ENCODE assay signal across 17 mouse cellular contexts in the genomic region with DNA sequence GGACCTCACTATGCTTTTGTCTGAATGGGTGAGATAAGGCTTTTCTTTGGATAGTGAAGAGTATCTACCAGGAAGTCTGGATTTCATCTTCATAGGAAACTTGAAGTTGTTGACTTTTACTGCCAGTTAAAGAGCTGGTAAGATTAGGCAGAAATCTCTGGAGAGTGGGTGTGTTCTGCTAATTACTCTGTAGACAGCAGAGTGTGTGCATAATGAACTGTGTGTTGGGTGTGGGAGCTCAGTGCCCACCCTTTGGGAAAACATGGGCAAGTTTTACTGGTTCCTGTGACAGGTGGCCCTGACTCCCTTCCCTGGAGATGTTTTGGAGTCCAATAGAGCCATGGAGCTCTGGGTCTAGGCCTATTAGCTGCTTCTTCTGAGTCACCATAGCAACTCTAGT.
"Had no signal": no experiment of that assay in that cellular context is flagged by ENCODE, and none has a peak within 500 bp of the region (broad histone marks: within the 10 kb centered on the region; RNA-seq: fewer than 3 reads in every experiment).

No protein-coding gene starts in this region.

- H3K27me3 ChIP-seq: liver, embryonic 13.5 days had no signal

- H3K4me2 ChIP-seq: kidney, embryonic 15.5 days; limb, embryonic 13.5 days; liver, embryonic 13.5 days; midbrain, embryonic 11.5 days had no signal

- H3K27ac ChIP-seq: kidney, embryonic 15.5 days; limb, embryonic 10.5 days; limb, embryonic 13.5 days; liver, embryonic 13.5 days had no signal

- DNase-seq: kidney, adult 11 months; kidney, adult 8-10 months; kidney, postnatal 10 days; kidney, postnatal 36 days; liver; liver, embryonic 13.5 days; lung, adult 2 months; lung, postnatal 14 days; lung, postnatal 4 days; midbrain, embryonic 14.5 days; right cerebral cortex, postnatal 25 days; thymus, adult 18-20 months; thymus, postnatal 36 days had no signal

- H3K9me3 ChIP-seq: kidney, embryonic 15.5 days; limb, embryonic 10.5 days; limb, embryonic 13.5 days; liver, embryonic 13.5 days had no signal

- H3K9ac ChIP-seq: kidney, embryonic 15.5 days; limb, embryonic 13.5 days; liver, embryonic 13.5 days had no signal

- H3K36me3 ChIP-seq: kidney, embryonic 15.5 days had no signal

- H3K4me1 ChIP-seq: kidney, embryonic 15.5 days; limb, embryonic 10.5 days; liver, embryonic 13.5 days had no signal

- H3K4me3 ChIP-seq: kidney, embryonic 15.5 days; limb, embryonic 10.5 days; limb, embryonic 13.5 days; liver, embryonic 13.5 days had no signal
